Mouse (Mus musculus): Measurements from ENCODE around the gene Flnb.

The Flnb gene

GRCm38 (mm10) chr14:7899986-7900385, 82.2 kb downstream of the Flnb start:
- DNase-seq (ENCODE audit: low spot score in 2 of 2) = no peak

GRCm38 (mm10) chr14:7900481-7901049, 82.8 kb downstream of the Flnb start:
- DNase-seq (ENCODE audit: low spot score in 2 of 2) = peak; percentile 69 to 70

- no peak for DNase-seq (ENCODE audit: low spot score in 2 of 2)
Measured at GRCm38 (mm10) chr14:7901484-7902240, 83.9 kb downstream of the Flnb start.

- no peak for DNase-seq (ENCODE audit: low spot score in 2 of 2)
Measured at GRCm38 (mm10) chr14:7907058-7907457, 89.3 kb downstream of the Flnb start.

- DNase-seq (ENCODE audit: low spot score in 2 of 2) = no peak
Measured at GRCm38 (mm10) chr14:7909472-7909871, 91.7 kb downstream of the Flnb start.

GRCm38 (mm10) chr14:7913842-7914241, 96.1 kb downstream of the Flnb start:
- DNase-seq (ENCODE audit: low spot score in 2 of 2) = no peak

- DNase-seq (ENCODE audit: low spot score in 2 of 2) = no peak
Measured at GRCm38 (mm10) chr14:7914461-7914860, 96.7 kb downstream of the Flnb start.

GRCm38 (mm10) chr14:7918150-7918991, 100.6 kb downstream of the Flnb start:
- no peak for DNase-seq (ENCODE audit: low spot score in 2 of 2)

GRCm38 (mm10) chr14:7919309-7919708, 101.6 kb downstream of the Flnb start:
- no peak for DNase-seq (ENCODE audit: low spot score in 2 of 2)

GRCm38 (mm10) chr14:7919921-7920320, 102.2 kb downstream of the Flnb start:
- no peak for DNase-seq (ENCODE audit: low spot score in 2 of 2)

GRCm38 (mm10) chr14:7921459-7921858, 103.7 kb downstream of the Flnb start:
- no peak for DNase-seq (ENCODE audit: low spot score in 2 of 2)

- no peak for DNase-seq (ENCODE audit: low spot score in 2 of 2)
Measured at GRCm38 (mm10) chr14:7923635-7924034, 105.9 kb downstream of the Flnb start.

- DNase-seq (ENCODE audit: low spot score in 2 of 2) = no peak
Measured at GRCm38 (mm10) chr14:7928362-7928761, 110.6 kb downstream of the Flnb start.

- no peak for DNase-seq (ENCODE audit: low spot score in 2 of 2)
Measured at GRCm38 (mm10) chr14:7929029-7929428, 111.3 kb downstream of the Flnb start.

GRCm38 (mm10) chr14:7932151-7932550, 114.4 kb downstream of the Flnb start:
- no peak for DNase-seq (ENCODE audit: low spot score in 2 of 2)

GRCm38 (mm10) chr14:7934166-7934565, 116.4 kb downstream of the Flnb start:
- no peak for DNase-seq (ENCODE audit: low spot score in 2 of 2)

- peak; percentile 30 to 47 for DNase-seq (ENCODE audit: low spot score in 2 of 2)
Measured at GRCm38 (mm10) chr14:7937052-7937630, 119.4 kb downstream of the Flnb start.

GRCm38 (mm10) chr14:7938809-7939784, 121.3 kb downstream of the Flnb start:
- no peak for DNase-seq (ENCODE audit: low spot score in 2 of 2)

- DNase-seq (ENCODE audit: low spot score in 2 of 2) = no peak
Measured at GRCm38 (mm10) chr14:7941413-7941812, 123.7 kb downstream of the Flnb start.

GRCm38 (mm10) chr14:7943101-7943800, 125.5 kb downstream of the Flnb start:
- no peak for DNase-seq (ENCODE audit: low spot score in 2 of 2)

- DNase-seq (ENCODE audit: low spot score in 2 of 2) = no peak
Measured at GRCm38 (mm10) chr14:7943801-7944135, 126.0 kb downstream of the Flnb start.

Measured in right cerebral cortex, adult 2 months (tissue).